Mouse (Mus musculus): ENCODE measurements around the gene Ilkap.

Gene Ilkap

GRCm38 (mm10) chr1:91398260-91399062 is at the start of gene Ilkap:
TSS of gene Ilkap (minus strand) at chr1:91398815.
- DNase-seq (ENCODE audit: low spot score in 2 of 2) = peak; percentile 51 to 83

GRCm38 (mm10) chr1:91446511-91446910 is 47.9 kb upstream of the Ilkap start:
- DNase-seq (ENCODE audit: low spot score in 2 of 2) = no peak

DNA sequence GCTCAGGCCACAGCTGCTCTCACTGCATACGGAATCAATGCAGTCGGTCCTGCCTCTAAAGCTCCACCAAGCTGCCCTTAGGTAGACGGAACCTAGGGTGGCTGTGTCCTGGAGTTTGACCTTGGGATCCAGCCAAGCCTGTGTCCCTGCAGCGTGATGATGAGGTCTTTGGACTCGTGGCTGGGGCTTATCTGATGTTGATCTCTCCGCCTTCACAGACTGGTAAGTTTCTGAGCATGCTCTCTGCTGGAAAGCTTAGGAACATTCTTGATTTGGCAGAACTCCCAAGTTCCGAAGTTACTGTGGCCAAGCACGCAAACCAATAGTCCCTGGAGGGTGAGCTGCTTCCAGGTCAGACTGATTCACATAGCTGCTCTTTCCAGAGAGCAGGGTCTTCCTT is 47.4 kb upstream of the Ilkap start:
- no peak for DNase-seq (ENCODE audit: low spot score in 2 of 2)

DNA sequence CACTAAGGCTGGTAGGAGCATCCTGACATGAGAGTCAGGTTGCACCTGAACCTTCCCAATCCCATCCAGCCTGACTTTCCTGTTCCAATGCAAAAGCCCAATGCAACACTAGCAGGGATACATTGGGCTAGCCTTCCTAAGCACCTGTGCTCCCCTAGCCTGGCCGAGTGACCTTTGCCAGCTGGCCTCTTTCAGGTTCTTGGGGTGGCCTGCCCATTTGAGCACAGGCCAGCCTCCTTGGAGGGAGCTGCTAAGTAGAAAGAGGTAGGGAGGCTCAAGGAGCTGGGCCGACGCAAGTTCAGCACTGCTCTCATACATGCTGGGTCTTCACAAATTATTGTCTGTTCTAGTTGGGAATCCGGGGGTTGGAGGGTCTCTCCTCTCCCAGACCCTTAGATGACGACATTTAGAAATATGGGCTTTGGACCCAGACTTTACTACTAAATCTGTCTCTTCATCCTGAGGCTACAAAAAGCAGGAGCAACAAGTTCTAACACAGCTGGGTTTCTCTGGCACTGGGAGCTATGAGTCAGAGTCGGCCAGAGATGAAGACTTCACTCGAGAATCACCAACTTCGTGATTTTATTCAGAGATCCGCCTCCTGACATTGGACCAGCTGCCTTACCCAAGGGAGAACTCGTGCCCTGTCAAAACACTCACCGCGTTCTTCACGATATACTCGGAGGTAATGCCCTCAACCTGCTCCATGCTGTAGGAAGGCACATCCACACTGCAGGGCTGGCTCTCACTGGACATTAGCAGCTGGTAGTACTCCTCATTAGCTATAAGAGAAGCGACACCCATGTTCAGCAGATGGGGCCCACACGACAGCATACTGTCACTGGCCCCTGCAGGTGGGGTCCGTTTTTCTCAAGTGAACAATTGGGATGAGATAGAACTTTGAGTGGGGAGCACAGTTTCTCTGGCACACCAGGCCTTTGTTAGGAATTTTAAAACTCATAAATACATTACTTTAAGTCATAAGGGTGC is 46.5 kb upstream of the Ilkap start:
- DNase-seq (ENCODE audit: low spot score in 2 of 2) = no peak

DNA sequence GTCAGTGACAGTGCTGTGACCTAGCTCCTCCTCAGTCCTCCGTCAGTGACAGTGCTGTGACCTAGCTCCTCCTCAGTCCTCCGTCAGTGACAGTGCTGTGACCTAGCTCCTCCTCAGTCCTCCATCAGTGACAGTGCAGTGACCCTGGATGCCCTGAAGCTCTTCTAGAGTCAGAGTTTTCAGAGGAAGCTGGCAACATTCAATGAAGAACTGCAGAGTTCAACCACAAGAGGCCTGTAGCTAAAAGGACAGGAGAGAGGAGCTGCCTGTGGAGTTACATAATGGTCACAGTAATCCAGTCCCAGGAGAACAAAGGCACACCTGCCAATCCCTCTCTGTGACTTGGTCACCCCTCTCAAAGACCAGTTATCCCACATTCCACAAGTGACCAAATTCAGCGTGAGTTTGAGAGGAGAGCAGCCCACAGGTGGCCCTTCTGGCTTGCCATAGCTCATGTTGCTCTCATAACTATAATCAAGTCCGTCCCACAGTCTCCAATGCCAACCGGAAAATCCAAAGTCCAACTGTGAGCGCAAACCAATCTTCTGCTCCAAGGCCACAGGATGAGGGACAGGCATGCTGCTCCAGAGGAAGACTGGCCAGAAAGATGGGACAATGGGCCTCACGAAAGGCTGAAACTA is 43.9 kb upstream of the Ilkap start:
- no peak for DNase-seq (ENCODE audit: low spot score in 2 of 2)

DNA sequence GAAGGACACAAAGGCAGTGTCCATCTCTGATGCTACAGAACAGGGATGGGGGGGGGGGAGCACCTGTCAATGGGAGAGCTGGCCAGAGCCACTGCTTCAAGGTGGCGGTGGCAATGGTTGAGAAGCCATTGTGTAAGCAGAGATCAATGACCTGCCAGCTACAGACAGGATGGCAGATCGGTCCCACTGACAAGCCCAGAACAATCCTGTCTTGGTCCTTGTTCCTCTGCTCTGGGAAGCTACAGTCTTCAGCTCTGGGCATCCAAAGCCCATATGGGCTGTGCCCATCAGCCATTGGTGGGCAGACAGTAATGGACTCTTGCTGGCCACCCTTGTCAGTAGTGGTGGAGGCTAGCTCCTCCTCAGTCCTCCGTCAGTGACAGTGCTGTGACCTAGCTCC is 43.2 kb upstream of the Ilkap start:
- DNase-seq (ENCODE audit: low spot score in 2 of 2) = no peak

GRCm38 (mm10) chr1:91439776-91440175 is 41.2 kb upstream of the Ilkap start:
- DNase-seq (ENCODE audit: low spot score in 2 of 2) = no peak

DNA sequence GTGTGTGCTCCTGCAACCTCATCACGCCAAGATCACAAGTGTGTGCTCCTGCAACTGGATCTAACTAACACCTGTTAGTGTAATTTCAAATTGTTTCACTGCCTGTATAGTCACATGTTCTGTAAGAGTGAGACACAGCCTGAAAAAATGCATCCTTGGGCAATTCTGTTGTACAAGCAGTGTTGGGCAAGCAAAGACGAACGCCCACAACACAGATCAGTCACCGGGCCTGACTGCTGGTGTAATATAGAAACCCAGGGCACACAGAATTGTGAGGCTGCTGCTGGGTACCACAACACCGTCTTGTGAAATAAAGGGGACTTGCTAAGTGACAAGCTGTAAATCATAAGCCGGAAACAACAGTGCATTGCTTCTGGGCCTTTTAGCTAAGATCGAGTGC is 39.0 kb upstream of the Ilkap start:
- DNase-seq (ENCODE audit: low spot score in 2 of 2) = no peak

- DNase-seq (ENCODE audit: low spot score in 2 of 2) = no peak
Measured at GRCm38 (mm10) chr1:91437083-91437400, 38.4 kb upstream of the Ilkap start.

GRCm38 (mm10) chr1:91436380-91437082 is 37.9 kb upstream of the Ilkap start:
- peak in 1 of 2 experiments; percentile 60 for DNase-seq (ENCODE audit: low spot score in 2 of 2)

- no peak for DNase-seq (ENCODE audit: low spot score in 2 of 2)
Measured at GRCm38 (mm10) chr1:91435606-91436130, 37.1 kb upstream of the Ilkap start.

GRCm38 (mm10) chr1:91434905-91435304 is 36.3 kb upstream of the Ilkap start:
- DNase-seq (ENCODE audit: low spot score in 2 of 2) = no peak

GRCm38 (mm10) chr1:91430761-91431160 is 32.1 kb upstream of the Ilkap start:
- no peak for DNase-seq (ENCODE audit: low spot score in 2 of 2)

GRCm38 (mm10) chr1:91429212-91429611 is 30.6 kb upstream of the Ilkap start:
- no peak for DNase-seq (ENCODE audit: low spot score in 2 of 2)

GRCm38 (mm10) chr1:91428614-91429013 is 30.0 kb upstream of the Ilkap start:
- peak; percentile 81 to 87 for DNase-seq (ENCODE audit: low spot score in 2 of 2)

GRCm38 (mm10) chr1:91426397-91426796 is 27.8 kb upstream of the Ilkap start:
- no peak for DNase-seq (ENCODE audit: low spot score in 2 of 2)

GRCm38 (mm10) chr1:91420601-91421065 is 22.0 kb upstream of the Ilkap start:
- DNase-seq (ENCODE audit: low spot score in 2 of 2) = no peak

DNA sequence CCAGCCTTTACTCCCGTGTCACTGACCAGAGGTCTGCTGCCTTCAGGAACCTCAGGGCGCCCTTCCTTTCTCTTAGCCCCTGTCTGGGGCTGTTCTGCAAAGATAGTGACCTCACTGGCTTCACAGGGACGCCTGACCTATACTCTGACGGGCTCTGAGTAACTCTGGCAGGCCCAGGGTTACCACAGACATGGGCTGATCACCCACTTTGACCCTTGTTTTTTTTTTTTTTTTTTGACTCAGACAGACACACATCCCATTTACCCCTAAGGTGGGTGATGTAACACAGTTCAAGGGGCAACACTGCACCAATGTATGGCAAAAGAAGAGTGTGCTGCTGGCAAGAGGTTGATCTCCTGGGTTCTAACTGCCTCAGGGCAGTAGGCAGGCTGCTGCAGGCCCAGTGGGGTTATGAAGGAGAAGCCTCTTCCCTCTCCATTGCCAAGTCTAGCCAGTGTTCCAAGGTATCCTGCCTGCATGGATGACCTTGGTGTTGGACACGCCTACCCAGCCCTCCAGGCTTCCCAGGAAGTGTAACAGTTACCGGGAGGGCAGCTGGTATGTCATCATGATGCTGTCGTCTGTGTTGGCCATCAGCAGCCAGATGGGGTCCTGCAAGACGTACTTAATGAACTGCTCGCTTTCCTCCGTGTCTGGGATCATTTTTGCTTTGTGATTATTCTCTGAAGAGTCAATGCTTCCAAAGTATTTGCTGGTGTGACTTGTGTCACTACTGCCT is 21.4 kb upstream of the Ilkap start:
- DNase-seq (ENCODE audit: low spot score in 2 of 2) = no peak

- DNase-seq (ENCODE audit: low spot score in 2 of 2) = no peak
Measured at GRCm38 (mm10) chr1:91417991-91418390, 19.4 kb upstream of the Ilkap start.

- DNase-seq (ENCODE audit: low spot score in 2 of 2) = no peak
Measured at GRCm38 (mm10) chr1:91415311-91415710, 16.7 kb upstream of the Ilkap start.

Measured in cerebellum, postnatal 4 days (tissue).